Mouse (Mus musculus) limb, embryonic 12.5 days (tissue): Measurements from ENCODE around the gene Gps2. TPM values are rescaled to one million over a fixed set of nuclear protein-coding genes. Genes with fewer than 3 reads are reported as not detected.

Experiments
- ATAC-seq: fragments of 200-750 bp; cut with Nextera tagmentation; 2 replicates; pipeline ENCODE4 v1.8.0; 2017; ENCODE audit warnings: low read depth, moderate TSS enrichment; ENCODE audit not compliant: insufficient number of reproducible peaks, insufficient read depth, low FRiP score, low TSS enrichment
- H3K27ac ChIP-seq: fragments of 300-500 bp; sonication (generic); 2 replicates; pipeline ENCODE4 v1.5.1; 2016; ENCODE audit warnings: mild to moderate bottlenecking, moderate library complexity
- H3K27me3 ChIP-seq: fragments of 300-500 bp; sonication (generic); 2 replicates; pipeline ENCODE4 v1.6.1; 2016; ENCODE audit warnings: mild to moderate bottlenecking, moderate library complexity
- H3K36me3 ChIP-seq: fragments of 300-500 bp; sonication (generic); 2 replicates; pipeline ENCODE4 v1.6.1; 2016; ENCODE audit warnings: mild to moderate bottlenecking, moderate library complexity
- H3K4me1 ChIP-seq: fragments of 300-500 bp; sonication (generic); replicated peaks from 2 replicates; pipeline ENCODE4 v1.6.1; 2016
- H3K4me2 ChIP-seq: fragments of 300-500 bp; sonication (generic); 2 replicates; pipeline ENCODE4 v1.6.1; 2016; ENCODE audit warnings: mild to moderate bottlenecking, moderate library complexity
- H3K4me3 ChIP-seq: fragments of 300-500 bp; sonication (generic); replicated peaks from 2 replicates; pipeline ENCODE4 v1.5.1; 2016; ENCODE audit warnings: mild to moderate bottlenecking
- H3K9ac ChIP-seq: fragments of 300-500 bp; sonication (generic); replicated peaks from 2 replicates; pipeline ENCODE4 v1.6.1; 2016; ENCODE audit warnings: mild to moderate bottlenecking, moderate library complexity
- H3K9me3 ChIP-seq: fragments of 300-500 bp; sonication (generic); 2 replicates; pipeline ENCODE4 v1.6.1; 2016; ENCODE audit warnings: mild to moderate bottlenecking, moderate library complexity
- WGBS: fragments of 180-500 bp; shearing (Covaris S2); methylation state at CpG from one replicate; pipeline ENCODE4 v1.1.7; 2016; 5-methylcytosine and 5-hydroxymethylcytosine counted together
- polyA plus RNA-seq: library from polyadenylated mRNA; unstranded; fragments of >200 nt; fragmentation: Nextera tagmentation; extraction: Ambion mirVana; gene quantifications from 2 replicates; pipeline ENCODE4 v1.2.1, GENCODE M21; 2016

The Gps2 gene
- polyA plus RNA-seq, 1 experiment from 2014 or later: 92.0 TPM

DNA sequence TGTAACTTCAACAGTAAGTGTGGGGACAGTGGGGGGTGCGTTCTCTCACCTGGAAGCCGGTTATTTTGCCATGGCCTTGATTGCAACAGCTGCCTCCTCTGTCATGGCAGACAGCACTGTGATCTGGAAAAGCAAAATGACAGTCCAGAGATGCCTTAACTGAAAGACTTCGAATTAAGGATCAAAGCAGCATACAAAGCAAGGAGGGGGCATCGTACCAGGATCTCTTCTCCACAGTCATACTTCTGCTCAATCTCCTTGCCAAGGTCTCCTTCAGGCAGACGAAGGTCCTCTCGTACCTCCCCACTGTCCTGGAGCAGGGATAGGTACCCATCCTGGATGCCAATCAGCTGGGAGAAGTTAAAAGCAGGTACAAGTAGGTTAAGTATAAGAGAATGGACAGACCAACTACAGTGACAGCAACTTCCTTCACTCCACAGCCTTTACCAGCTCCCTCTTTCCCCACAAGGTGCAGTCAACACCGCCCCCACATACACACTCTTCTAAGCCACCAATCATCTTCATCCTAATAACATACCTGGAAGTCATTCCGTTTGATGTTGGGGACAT lies 3.8 kb downstream of the Gps2 start:
- no peak overlapping the region for H3K27ac ChIP-seq
- 86% methylated on average over 8 of the region's 8 CpGs for WGBS
- no peaks in the 10 kb centered on the region for H3K9me3 ChIP-seq
- H3K9ac ChIP-seq: no peak overlapping the region
- peaks cover 50% of the 10 kb centered on the region for H3K4me1 ChIP-seq
- no peak overlapping the region for H3K4me3 ChIP-seq
- H3K27me3 ChIP-seq: no peaks in the 10 kb centered on the region
- H3K36me3 ChIP-seq: peaks cover 60% of the 10 kb centered on the region
- no peak for ATAC-seq
- no peak overlapping the region for H3K4me2 ChIP-seq

GRCm38 (mm10) chr11:69918118-69918517 lies 4.4 kb downstream of the Gps2 start:
- ATAC-seq: no peak
- Histone ChIP-seq H3K27me3 (no peaks in the 10 kb centered on the region), H3K4me1 (peaks cover 50% of the 10 kb centered on the region), H3K4me3 (no peak overlapping the region), H3K4me2 (no peak overlapping the region), H3K36me3 (peaks cover 54% of the 10 kb centered on the region), H3K27ac (no peak overlapping the region), H3K9me3 (no peaks in the 10 kb centered on the region), H3K9ac (no peak overlapping the region)
- 83% methylated on average over 5 of the region's 5 CpGs for WGBS

- ATAC-seq: no peak
- Histone ChIP-seq H3K4me1 (peaks cover 46% of the 10 kb centered on the region), H3K36me3 (peaks cover 50% of the 10 kb centered on the region), H3K4me3 (peak overlapping the region; percentile 98), H3K4me2 (peak overlapping the region; percentile 87), H3K27me3 (no peaks in the 10 kb centered on the region), H3K27ac (peak overlapping the region; percentile 98), H3K9ac (peak overlapping the region; percentile 95; the same call in 1 of the 2 replicates), H3K9me3 (no peaks in the 10 kb centered on the region)
- 84% methylated on average over 9 of the region's 9 CpGs for WGBS
Observed at GRCm38 (mm10) chr11:69919053-69919452, 5.4 kb downstream of the Gps2 start.

- Histone ChIP-seq H3K9ac (peak overlapping the region; percentile 95), H3K4me2 (peak overlapping the region; percentile 87), H3K4me1 (peaks cover 42% of the 10 kb centered on the region), H3K4me3 (peak overlapping the region; percentile 98), H3K27ac (peak overlapping the region; percentile 98), H3K36me3 (peaks cover 47% of the 10 kb centered on the region), H3K9me3 (no peaks in the 10 kb centered on the region), H3K27me3 (no peaks in the 10 kb centered on the region)
- no peak for ATAC-seq
- WGBS: under 1% methylated on average over 17 of the region's 17 CpGs
Observed at GRCm38 (mm10) chr11:69919661-69920265, 6.1 kb downstream of the Gps2 start.

DNA sequence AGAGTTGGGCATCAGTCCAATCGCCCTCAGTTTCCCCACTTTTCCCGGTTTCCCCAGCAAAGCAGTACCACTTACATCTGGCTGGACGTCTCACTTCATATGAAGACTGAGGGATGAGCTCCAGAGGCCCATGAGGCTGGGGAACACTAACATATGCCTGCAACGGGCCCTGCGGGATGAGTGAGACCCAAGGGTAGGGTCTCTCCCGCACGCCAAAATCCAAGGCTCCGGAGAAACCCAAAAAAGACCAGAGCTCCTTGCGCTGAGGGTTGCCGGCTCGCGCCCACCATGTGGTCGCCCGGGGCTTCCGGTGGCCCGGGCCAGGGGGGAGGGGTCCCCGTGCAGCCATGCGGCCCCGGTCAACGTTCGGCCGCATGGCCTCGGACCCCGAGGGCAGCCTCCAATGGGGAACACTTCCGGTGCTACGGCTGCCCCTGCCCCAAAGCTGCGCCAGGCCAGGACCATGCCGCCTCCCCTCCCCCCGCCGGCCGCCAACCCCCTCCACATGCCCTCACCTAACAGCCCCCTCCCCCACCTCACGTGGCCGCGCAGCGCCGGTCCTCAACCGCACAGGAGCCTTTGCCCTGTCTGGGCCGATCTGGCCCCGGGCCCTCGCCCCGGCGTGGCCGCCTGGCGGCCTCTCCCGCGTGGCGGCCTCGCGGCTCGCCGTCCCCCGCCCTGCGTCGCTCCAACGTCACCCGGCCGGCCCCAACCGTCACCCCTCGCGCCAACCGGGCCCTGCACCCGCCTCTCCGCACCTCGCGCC lies 6.8 kb downstream of the Gps2 start:
- peaks cover 40% of the 10 kb centered on the region for H3K36me3 ChIP-seq
- under 1% methylated on average over 62 of the region's 65 CpGs for WGBS
- H3K9ac ChIP-seq: peak overlapping the region; percentile 95
- no peaks in the 10 kb centered on the region for H3K9me3 ChIP-seq
- peaks cover 35% of the 10 kb centered on the region for H3K4me1 ChIP-seq
- H3K27me3 ChIP-seq: no peaks in the 10 kb centered on the region
- H3K4me2 ChIP-seq: peak overlapping the region; percentile 87
- ATAC-seq: 0 out of 2 replicates have a peak, but pooled peaks have one; percentile 3
- peak overlapping the region; percentile 98 for H3K27ac ChIP-seq
- peak overlapping the region; percentile 98 for H3K4me3 ChIP-seq

DNA sequence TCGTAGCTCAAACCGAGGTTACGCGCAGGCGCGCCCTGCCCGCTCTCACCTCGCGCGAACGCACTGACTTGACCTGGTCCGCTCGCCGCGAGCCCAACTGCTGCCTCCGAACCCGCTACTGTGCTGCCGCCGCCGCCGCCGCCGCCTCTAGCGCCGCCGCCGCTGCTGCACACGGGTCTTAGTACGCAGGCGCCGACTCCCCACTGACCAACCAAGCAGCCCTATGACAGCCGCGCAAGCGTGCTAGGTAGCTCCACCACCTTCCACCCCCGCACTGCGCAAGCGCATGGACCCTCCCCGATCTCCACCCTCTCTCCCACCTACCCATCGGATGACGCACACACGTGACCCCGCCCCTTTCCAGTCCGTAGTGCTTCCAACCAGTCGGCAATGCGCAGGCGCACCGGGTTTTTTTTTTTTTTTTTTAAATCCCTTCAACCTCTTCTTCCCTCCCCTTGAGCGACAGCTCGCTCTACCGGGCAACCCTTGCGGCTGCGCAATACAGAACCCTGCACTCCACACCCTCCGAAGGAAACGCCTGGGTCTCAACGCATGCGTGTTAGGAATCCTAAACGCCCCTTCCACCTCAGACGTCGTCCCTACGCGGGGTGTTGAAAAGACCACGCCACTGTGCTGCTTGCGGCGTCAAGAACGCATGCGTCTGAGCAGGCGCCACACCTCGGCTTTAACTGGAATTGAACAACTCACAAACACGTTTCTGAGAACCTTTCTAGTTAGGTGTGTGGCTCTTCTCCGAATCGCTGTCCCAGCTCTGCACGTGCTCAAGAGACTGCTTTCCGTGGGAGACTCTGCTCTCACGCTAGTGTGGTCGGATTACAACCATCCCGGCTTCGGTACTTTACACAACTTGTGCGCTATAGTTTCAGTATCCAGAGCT lies 7.7 kb downstream of the Gps2 start, which contains the start of gene Eif5a:
Gene Eif5a, minus strand, starts transcription at position 845 of the 898 bp plus-strand sequence.
- peak; percentile 96 for ATAC-seq
- under 1% methylated on average over 78 of the region's 78 CpGs for WGBS

GRCm38 (mm10) chr11:69922012-69922756 lies 8.5 kb downstream of the Gps2 start:
- peak overlapping the region; percentile 98 for H3K4me3 ChIP-seq
- H3K27me3 ChIP-seq: no peaks in the 10 kb centered on the region
- peak overlapping the region; percentile 65 for H3K9ac ChIP-seq
- H3K9me3 ChIP-seq: no peaks in the 10 kb centered on the region
- no peak for ATAC-seq
- peak overlapping the region; percentile 87 for H3K4me2 ChIP-seq
- H3K27ac ChIP-seq: peak overlapping the region; percentile 98
- H3K36me3 ChIP-seq: peaks cover 22% of the 10 kb centered on the region
- WGBS: 3% methylated on average over 12 of the region's 12 CpGs
- peaks cover 23% of the 10 kb centered on the region for H3K4me1 ChIP-seq

More for the DNA sequence above, 7.7 kb downstream of the Gps2 start, which contains the start of gene Eif5a:
- peak within 1 kb of the TSS; percentile 98 for H3K27ac ChIP-seq
- peaks cover 31% of the 10 kb centered on the region for H3K36me3 ChIP-seq
- peak within 1 kb of the TSS; percentile 98 for H3K4me3 ChIP-seq
- peak within 1 kb of the TSS; percentile 87 for H3K4me2 ChIP-seq
- H3K4me1 ChIP-seq: peaks cover 28% of the 10 kb centered on the region
- no peaks in the 10 kb centered on the region for H3K9me3 ChIP-seq
- no peaks in the 10 kb centered on the region for H3K27me3 ChIP-seq
- peak within 1 kb of the TSS; percentile 95 for H3K9ac ChIP-seq

DNA sequence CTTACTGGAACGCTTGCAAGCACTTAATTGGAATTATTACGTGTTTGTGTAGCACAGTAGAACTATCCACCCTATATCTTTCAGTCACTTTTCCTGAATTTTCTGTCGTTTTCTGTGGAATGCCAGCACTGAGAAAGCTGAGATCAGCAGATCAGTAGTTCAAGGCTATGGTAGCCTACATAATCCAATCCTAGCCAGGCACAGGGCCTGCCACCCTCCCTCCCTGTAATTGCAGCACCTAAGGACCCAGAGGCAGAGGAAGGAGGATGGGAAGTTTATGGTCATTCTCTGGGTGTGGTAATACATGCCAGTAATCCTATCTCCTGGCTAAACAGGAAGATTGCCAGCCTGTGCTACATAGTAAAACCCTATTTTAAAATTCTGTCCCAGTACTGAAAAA lies 9.1 kb downstream of the Gps2 start:
- Histone ChIP-seq H3K36me3 (peaks cover 16% of the 10 kb centered on the region), H3K4me3 (no peak overlapping the region), H3K27me3 (no peaks in the 10 kb centered on the region), H3K4me2 (peak overlapping the region; percentile 87), H3K9ac (no peak overlapping the region; the same call in 1 of the 2 replicates), H3K9me3 (no peaks in the 10 kb centered on the region), H3K27ac (0 out of 2 replicates have a peak overlapping the region, but pooled peaks have one; percentile 30), H3K4me1 (peaks cover 22% of the 10 kb centered on the region)
- WGBS: 66% methylated on average over 3 of the region's 3 CpGs
- no peak for ATAC-seq

- no peak overlapping the region for H3K4me2 ChIP-seq
- H3K9ac ChIP-seq: no peak overlapping the region
- 94% methylated on average over 2 of the region's 2 CpGs for WGBS
- no peaks in the 10 kb centered on the region for H3K36me3 ChIP-seq
- no peak overlapping the region for H3K4me3 ChIP-seq
- H3K9me3 ChIP-seq: no peaks in the 10 kb centered on the region
- no peak overlapping the region for H3K27ac ChIP-seq
- H3K4me1 ChIP-seq: peaks cover 5% of the 10 kb centered on the region; the same call in 1 of the 2 replicates
- no peaks in the 10 kb centered on the region for H3K27me3 ChIP-seq
- no peak; the same call in 1 of the 2 replicates for ATAC-seq
Observed at GRCm38 (mm10) chr11:69927501-69927900, 13.8 kb downstream of the Gps2 start.

DNA sequence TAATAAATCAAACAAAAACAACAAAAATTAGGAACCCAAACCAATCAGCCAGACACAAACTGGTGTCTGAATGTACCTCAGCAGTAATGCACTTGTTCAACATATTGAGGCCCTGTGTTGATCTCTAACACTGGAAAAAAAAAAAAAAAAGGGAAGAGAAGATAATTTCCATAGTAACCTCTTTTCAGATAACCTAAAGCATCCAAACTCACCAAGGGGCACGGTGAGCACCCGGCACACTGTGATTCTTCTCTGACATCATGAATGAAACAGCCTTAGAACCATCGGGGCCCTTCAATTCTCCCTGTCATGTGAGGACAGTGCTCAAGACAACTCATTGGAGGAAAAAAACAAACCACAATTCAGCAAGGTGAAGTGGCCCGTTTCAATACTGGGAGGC lies 16.0 kb downstream of the Gps2 start:
- H3K4me1 ChIP-seq: no peaks in the 10 kb centered on the region
- no peak overlapping the region for H3K4me3 ChIP-seq
- H3K27me3 ChIP-seq: no peaks in the 10 kb centered on the region
- no peak overlapping the region for H3K27ac ChIP-seq
- H3K4me2 ChIP-seq: no peak overlapping the region
- no peak for ATAC-seq
- H3K9me3 ChIP-seq: no peaks in the 10 kb centered on the region
- WGBS: 79% methylated on average over 4 of the region's 4 CpGs
- no peaks in the 10 kb centered on the region for H3K36me3 ChIP-seq
- no peak overlapping the region for H3K9ac ChIP-seq
